Mouse (Mus musculus): Measurements from ENCODE around the gene E2f2. TPM values are rescaled to one million over a fixed set of nuclear protein-coding genes. Genes with fewer than 3 reads are reported as not detected.
A peak's percentile ranks its signal among the peaks of the same experiment; 100 is the strongest.

Gene E2f2
- polyA plus RNA-seq, 1 experiment from 2014 or later: 5.8 TPM

DNA sequence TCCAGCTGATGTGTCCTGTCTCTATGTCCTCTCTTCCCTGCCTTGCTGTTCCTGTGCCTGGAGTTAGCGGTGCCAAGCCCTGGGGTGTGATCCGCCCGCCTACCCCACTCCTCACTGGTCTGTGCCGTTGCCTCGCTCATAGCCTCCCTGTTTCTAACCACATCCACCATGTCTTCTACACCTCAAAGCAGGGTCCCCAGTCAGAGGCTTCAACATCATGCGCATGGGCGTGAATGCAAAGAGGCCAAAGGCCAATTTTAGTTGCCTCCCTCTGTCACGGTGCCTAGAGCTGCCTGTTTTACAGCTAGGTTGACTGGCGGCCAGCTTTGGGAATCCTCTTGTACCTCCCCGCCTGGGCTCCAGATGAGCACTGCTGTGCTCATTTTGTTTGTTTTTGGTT lies 24.0 kb downstream of the E2f2 start:
- Histone ChIP-seq H3K9me3 (replicated peaks; ENCODE audit: control insufficient read depth, low read length) (no peaks in the 10 kb centered on the region), H3K4me2 (no peak overlapping the region), H3K27ac (ENCODE audit: low read depth, low read length) (no peak overlapping the region), H3K9ac (ENCODE audit: low read depth, low read length) (no peak overlapping the region), H3K36me3 (ENCODE audit: control insufficient read depth, insufficient read depth, low read length) (peaks cover 4% of the 10 kb centered on the region; the same call in 1 of the 2 replicates), H3K4me3 (ENCODE audit: low read depth, low read length) (no peak overlapping the region), H3K27me3 (ENCODE audit: control insufficient read depth, insufficient read depth, low read length) (0 out of 2 replicates have a peak, but pooled peaks cover 2% of the 10 kb centered on the region), H3K4me1 (ENCODE audit: control insufficient read depth, insufficient read depth, low read length) (peaks cover 23% of the 10 kb centered on the region)
- WGBS (ENCODE audit: insufficient replicate concordance): 84% methylated on average over 10 of the region's 10 CpGs
- ATAC-seq (replicated peaks; ENCODE audit: insufficient number of reproducible peaks, low FRiP score, low TSS enrichment): no peak

GRCm38 (mm10) chr4:136198846-136199245 lies 26.7 kb downstream of the E2f2 start:
- H3K9ac ChIP-seq (ENCODE audit: low read depth, low read length): no peak overlapping the region
- H3K4me2 ChIP-seq: no peak overlapping the region
- peaks cover 3% of the 10 kb centered on the region; the same call in 1 of the 2 replicates for H3K27me3 ChIP-seq (ENCODE audit: control insufficient read depth, insufficient read depth, low read length)
- H3K9me3 ChIP-seq (replicated peaks; ENCODE audit: control insufficient read depth, low read length): no peaks in the 10 kb centered on the region
- no peaks in the 10 kb centered on the region for H3K36me3 ChIP-seq (ENCODE audit: control insufficient read depth, insufficient read depth, low read length)
- WGBS (ENCODE audit: insufficient replicate concordance): 75% methylated on average over 7 of the region's 7 CpGs
- no peak overlapping the region for H3K27ac ChIP-seq (ENCODE audit: low read depth, low read length)
- no peak overlapping the region for H3K4me3 ChIP-seq (ENCODE audit: low read depth, low read length)
- ATAC-seq (replicated peaks; ENCODE audit: insufficient number of reproducible peaks, low FRiP score, low TSS enrichment): no peak
- H3K4me1 ChIP-seq (ENCODE audit: control insufficient read depth, insufficient read depth, low read length): peaks cover 16% of the 10 kb centered on the region

DNA sequence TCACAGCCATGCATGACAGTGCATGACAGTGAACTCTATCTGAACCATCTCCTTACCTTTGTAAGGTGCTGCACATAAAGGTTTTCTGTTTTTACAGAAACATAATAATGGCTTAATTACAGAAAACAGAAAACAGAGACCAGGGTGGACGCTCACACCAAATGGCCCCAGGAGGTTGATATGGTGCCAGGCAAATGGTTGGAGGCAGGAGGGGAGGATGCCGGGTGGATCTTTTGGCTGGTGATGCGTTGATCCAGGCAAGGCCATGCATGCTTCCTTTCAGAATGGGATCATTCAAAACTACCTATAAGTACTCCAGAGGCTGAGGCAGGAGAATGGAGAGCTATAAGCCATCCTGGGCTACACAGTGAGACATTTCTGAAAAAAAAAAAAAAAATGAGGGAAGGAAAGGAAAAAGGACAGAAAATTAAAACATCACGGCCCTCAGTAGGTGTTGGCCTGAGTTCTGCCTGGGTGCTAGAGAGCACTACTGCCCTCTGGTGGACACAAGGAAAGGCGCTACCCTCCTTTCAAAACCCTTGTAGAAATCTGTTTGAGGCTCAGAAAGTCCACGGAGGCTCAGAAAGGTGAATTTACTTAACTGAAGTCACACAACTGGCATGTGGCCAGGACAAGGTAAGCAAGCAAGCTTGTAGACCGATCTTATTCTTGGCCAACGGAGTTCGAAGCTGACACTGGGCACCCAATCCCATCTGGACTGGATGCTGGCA lies 27.5 kb downstream of the E2f2 start:
- Histone ChIP-seq H3K27ac (ENCODE audit: low read depth, low read length) (no peak overlapping the region), H3K36me3 (ENCODE audit: control insufficient read depth, insufficient read depth, low read length) (no peaks in the 10 kb centered on the region)
- WGBS (ENCODE audit: insufficient replicate concordance): 28% methylated on average over 9 of the region's 9 CpGs

DNA sequence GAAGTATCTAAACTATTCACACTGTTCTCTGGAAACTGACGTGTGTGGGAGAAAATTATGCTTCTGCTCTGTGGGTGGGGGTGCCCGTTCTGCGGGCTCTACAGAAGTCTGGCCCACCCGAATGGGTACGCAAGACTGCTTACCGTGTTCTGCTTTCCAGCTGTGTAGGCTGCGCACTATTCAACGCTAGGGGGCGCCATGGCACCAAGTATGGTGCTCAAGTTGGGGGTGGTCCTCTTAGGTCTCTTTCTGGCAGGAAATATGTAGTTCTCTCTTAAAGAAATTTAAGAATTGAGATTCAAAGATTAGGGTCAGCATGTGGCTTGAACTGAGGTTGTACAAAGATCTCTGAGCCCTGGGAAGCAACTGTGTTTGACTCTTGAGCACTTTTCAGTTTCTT lies 30.3 kb downstream of the E2f2 start:
- WGBS (ENCODE audit: insufficient replicate concordance): 8% methylated on average over 9 of the region's 9 CpGs
- Histone ChIP-seq H3K4me1 (ENCODE audit: control insufficient read depth, insufficient read depth, low read length) (peaks cover 6% of the 10 kb centered on the region; the same call in 1 of the 2 replicates), H3K27me3 (ENCODE audit: control insufficient read depth, insufficient read depth, low read length) (peaks cover 7% of the 10 kb centered on the region; the same call in 1 of the 2 replicates), H3K9ac (ENCODE audit: low read depth, low read length) (no peak overlapping the region), H3K27ac (ENCODE audit: low read depth, low read length) (no peak overlapping the region), H3K4me3 (ENCODE audit: low read depth, low read length) (no peak overlapping the region), H3K4me2 (no peak overlapping the region), H3K9me3 (replicated peaks; ENCODE audit: control insufficient read depth, low read length) (no peaks in the 10 kb centered on the region), H3K36me3 (ENCODE audit: control insufficient read depth, insufficient read depth, low read length) (no peaks in the 10 kb centered on the region)
- ATAC-seq (replicated peaks; ENCODE audit: insufficient number of reproducible peaks, low FRiP score, low TSS enrichment): no peak

More for the DNA sequence above, 27.5 kb downstream of the E2f2 start:
- H3K27me3 ChIP-seq (ENCODE audit: control insufficient read depth, insufficient read depth, low read length): peaks cover 7% of the 10 kb centered on the region; the same call in 1 of the 2 replicates
- H3K4me3 ChIP-seq (ENCODE audit: low read depth, low read length): no peak overlapping the region
- no peak overlapping the region for H3K9ac ChIP-seq (ENCODE audit: low read depth, low read length)
- H3K4me2 ChIP-seq: no peak overlapping the region
- H3K9me3 ChIP-seq (replicated peaks; ENCODE audit: control insufficient read depth, low read length): no peaks in the 10 kb centered on the region
- ATAC-seq (replicated peaks; ENCODE audit: insufficient number of reproducible peaks, low FRiP score, low TSS enrichment): no peak
- peaks cover 10% of the 10 kb centered on the region for H3K4me1 ChIP-seq (ENCODE audit: control insufficient read depth, insufficient read depth, low read length)

DNA sequence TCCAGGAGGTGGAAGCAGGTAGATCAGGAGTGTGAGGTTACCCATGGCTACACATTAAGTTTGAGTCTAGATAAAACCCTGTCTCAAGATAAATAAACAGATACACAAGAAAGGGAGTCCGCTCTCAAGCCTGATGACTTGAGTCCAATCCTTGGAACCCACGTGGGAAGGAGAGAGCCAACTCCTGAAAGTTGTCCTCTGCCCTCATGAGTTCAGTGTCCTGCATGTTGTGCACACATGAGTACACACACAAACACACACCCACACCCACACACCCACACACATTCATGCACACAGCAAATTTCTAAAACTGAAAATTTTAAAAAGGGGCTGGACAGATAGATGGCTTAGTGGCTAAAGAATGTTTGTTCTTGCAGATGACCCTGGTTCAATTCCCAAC lies 32.6 kb downstream of the E2f2 start:
- Histone ChIP-seq H3K9me3 (replicated peaks; ENCODE audit: control insufficient read depth, low read length) (no peaks in the 10 kb centered on the region), H3K4me1 (ENCODE audit: control insufficient read depth, insufficient read depth, low read length) (peaks cover 9% of the 10 kb centered on the region; the same call in 1 of the 2 replicates), H3K27me3 (ENCODE audit: control insufficient read depth, insufficient read depth, low read length) (peaks cover 7% of the 10 kb centered on the region; the same call in 1 of the 2 replicates), H3K36me3 (ENCODE audit: control insufficient read depth, insufficient read depth, low read length) (no peaks in the 10 kb centered on the region), H3K9ac (ENCODE audit: low read depth, low read length) (no peak overlapping the region), H3K4me2 (no peak overlapping the region), H3K4me3 (ENCODE audit: low read depth, low read length) (no peak overlapping the region), H3K27ac (ENCODE audit: low read depth, low read length) (no peak overlapping the region)
- no peak for ATAC-seq (replicated peaks; ENCODE audit: insufficient number of reproducible peaks, low FRiP score, low TSS enrichment)
- WGBS (ENCODE audit: insufficient replicate concordance): 77% methylated on average over 2 of the region's 2 CpGs

DNA sequence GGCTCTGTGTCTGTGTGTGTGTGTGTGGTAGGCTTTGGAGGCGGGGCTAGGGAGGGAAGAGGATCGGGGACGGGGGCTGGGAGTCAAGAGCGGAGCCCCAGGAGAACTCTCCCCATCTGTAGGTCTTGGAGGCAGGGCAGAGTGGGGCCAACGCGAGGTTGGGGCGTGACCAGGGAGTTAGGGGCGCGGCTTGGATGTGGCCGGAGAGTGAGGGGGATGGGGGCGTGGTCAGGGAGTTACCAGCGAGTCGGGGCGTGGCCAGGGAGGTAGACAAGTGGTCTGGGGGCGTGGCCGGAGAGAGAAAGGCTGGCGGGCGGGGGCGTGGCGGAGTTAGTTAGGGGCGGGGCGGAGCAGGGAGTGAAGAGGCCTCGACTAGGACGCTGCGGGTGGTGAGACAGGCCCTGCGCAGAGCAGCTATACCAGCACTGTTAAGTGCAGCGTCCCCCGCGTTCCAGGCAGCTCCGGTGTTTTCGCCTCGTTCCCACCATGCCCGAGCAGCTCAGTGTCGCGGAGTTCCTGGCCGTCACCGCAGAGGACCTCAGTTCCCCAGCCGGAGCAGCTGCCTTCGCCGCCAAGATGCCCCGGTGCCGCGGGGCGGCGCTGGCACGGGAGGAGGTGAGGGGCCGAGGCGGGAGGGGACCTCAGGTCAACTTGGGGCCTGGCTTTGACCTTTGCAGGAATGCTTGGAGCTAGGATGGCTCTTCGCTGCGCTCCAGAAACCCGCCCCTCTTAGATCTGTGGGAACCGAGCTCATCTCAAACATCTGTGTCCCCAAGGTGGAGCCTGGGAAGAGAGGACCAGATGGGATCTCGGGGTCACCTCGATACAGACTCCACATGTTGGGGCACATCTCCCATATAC lies 34.1 kb downstream of the E2f2 start, which contains the start of gene Asap3:
Gene Asap3, plus strand, starts transcription at position 333 of the 861 bp plus-strand sequence.
- Histone ChIP-seq H3K27ac (ENCODE audit: low read depth, low read length) (peak within 1 kb of the TSS; percentile 36; the same call in 1 of the 2 replicates), H3K9me3 (replicated peaks; ENCODE audit: control insufficient read depth, low read length) (no peaks in the 10 kb centered on the region), H3K4me3 (ENCODE audit: low read depth, low read length) (peak within 1 kb of the TSS; percentile 62), H3K9ac (ENCODE audit: low read depth, low read length) (peak within 1 kb of the TSS; percentile 77), H3K27me3 (ENCODE audit: control insufficient read depth, insufficient read depth, low read length) (peaks cover 4% of the 10 kb centered on the region; the same call in 1 of the 2 replicates), H3K36me3 (ENCODE audit: control insufficient read depth, insufficient read depth, low read length) (no peaks in the 10 kb centered on the region), H3K4me1 (ENCODE audit: control insufficient read depth, insufficient read depth, low read length) (peaks cover 9% of the 10 kb centered on the region; the same call in 1 of the 2 replicates), H3K4me2 (peak within 1 kb of the TSS; percentile 99)
- WGBS (ENCODE audit: insufficient replicate concordance): under 1% methylated on average over 53 of the region's 54 CpGs
- ATAC-seq (replicated peaks; ENCODE audit: insufficient number of reproducible peaks, low FRiP score, low TSS enrichment): peak; percentile 92

DNA sequence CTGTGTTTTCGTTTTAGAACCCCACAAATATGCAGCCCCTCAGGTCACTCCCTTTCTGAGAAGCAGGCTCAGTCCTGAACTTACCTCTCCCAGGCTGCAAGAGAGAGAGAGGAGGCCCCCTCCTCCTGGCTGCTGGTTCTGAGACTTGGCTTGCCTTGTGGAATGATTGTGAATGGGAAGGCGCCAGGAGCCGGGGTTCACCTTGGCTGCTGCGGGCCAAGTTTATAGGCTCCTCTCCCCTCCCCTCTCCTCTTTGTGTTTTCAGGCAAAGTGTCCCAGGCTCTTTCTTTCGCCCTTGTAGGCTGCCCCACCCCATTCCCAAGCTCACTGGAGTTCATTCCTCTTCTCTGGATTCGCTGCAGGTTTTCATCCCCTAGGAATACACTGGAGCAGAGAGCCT lies 34.7 kb downstream of the E2f2 start:
- peak overlapping the region; percentile 62 for H3K4me3 ChIP-seq (ENCODE audit: low read depth, low read length)
- 8% methylated on average over 6 of the region's 6 CpGs for WGBS (ENCODE audit: insufficient replicate concordance)
- H3K4me1 ChIP-seq (ENCODE audit: control insufficient read depth, insufficient read depth, low read length): peaks cover 9% of the 10 kb centered on the region; the same call in 1 of the 2 replicates
- H3K27ac ChIP-seq (ENCODE audit: low read depth, low read length): no peak overlapping the region
- H3K36me3 ChIP-seq (ENCODE audit: control insufficient read depth, insufficient read depth, low read length): no peaks in the 10 kb centered on the region
- H3K9ac ChIP-seq (ENCODE audit: low read depth, low read length): peak overlapping the region; percentile 77
- H3K9me3 ChIP-seq (replicated peaks; ENCODE audit: control insufficient read depth, low read length): no peaks in the 10 kb centered on the region
- peak overlapping the region; percentile 99 for H3K4me2 ChIP-seq
- ATAC-seq (replicated peaks; ENCODE audit: insufficient number of reproducible peaks, low FRiP score, low TSS enrichment): no peak
- H3K27me3 ChIP-seq (ENCODE audit: control insufficient read depth, insufficient read depth, low read length): peaks cover 4% of the 10 kb centered on the region; the same call in 1 of the 2 replicates

DNA sequence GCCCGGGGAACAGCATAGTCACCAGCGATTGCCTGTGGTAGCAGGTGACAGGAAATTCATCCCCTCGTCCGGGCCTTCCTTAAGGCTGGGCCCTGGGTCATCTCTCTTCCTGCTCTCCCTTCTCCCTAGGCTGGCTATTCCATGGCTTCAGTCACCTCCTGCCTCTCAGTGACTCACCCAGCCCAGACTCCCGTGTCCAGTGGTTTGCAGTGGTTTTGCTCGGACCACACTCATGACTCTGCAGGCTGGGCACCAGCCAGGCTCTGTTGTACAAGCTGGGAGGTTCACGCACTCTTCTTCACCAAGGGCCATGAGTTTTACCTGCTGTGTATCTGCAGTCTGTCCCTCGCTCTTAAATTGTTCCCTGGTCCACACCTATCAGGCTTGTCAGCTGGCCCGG lies 38.7 kb downstream of the E2f2 start:
- H3K9me3 ChIP-seq (replicated peaks; ENCODE audit: control insufficient read depth, low read length): no peaks in the 10 kb centered on the region
- H3K4me1 ChIP-seq (ENCODE audit: control insufficient read depth, insufficient read depth, low read length): peaks cover 9% of the 10 kb centered on the region; the same call in 1 of the 2 replicates
- H3K27ac ChIP-seq (ENCODE audit: low read depth, low read length): no peak overlapping the region
- H3K4me2 ChIP-seq: no peak overlapping the region
- 69% methylated on average over 9 of the region's 9 CpGs for WGBS (ENCODE audit: insufficient replicate concordance)
- no peak overlapping the region for H3K4me3 ChIP-seq (ENCODE audit: low read depth, low read length)
- no peak for ATAC-seq (replicated peaks; ENCODE audit: insufficient number of reproducible peaks, low FRiP score, low TSS enrichment)
- H3K27me3 ChIP-seq (ENCODE audit: control insufficient read depth, insufficient read depth, low read length): no peaks in the 10 kb centered on the region
- no peaks in the 10 kb centered on the region for H3K36me3 ChIP-seq (ENCODE audit: control insufficient read depth, insufficient read depth, low read length)
- H3K9ac ChIP-seq (ENCODE audit: low read depth, low read length): no peak overlapping the region
